Mouse (Mus musculus): ENCODE measurements around the gene Wdfy3.
"Not testable (repeated sequence)": the region's sequence is repeated elsewhere in the genome, so short reads cannot be mapped to it uniquely, and the experiment has no call there.

The Wdfy3 gene

GRCm38 (mm10) chr5:102069767-102070413, at the start of gene Wdfy3:
Gene Wdfy3 (minus strand): TSS chr5:102069921.
- no peak for DNase-seq (ENCODE audit: low read depth, low spot score)

GRCm38 (mm10) chr5:102113009-102113408, 43.3 kb upstream of the Wdfy3 start:
- DNase-seq (ENCODE audit: low read depth, low spot score) = no peak

DNA sequence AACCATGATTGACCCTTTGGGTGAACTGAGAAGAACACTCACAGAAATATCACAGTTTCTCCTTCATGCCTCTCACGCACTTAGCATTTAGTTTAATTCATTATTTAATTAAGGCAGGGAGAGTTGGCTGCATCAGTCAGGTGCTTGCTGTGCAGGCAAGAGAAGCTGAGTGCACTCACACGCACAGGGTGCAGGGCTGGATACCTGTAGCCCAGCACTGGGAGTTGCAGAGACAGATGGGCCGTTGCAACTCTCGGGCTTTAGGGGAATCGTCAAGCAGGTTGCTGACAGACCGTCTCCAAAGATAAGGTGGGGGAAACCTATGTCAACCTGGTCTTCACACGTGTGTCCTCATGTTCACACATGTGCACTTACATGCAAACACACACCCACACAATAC, 42.3 kb upstream of the Wdfy3 start:
- no peak for DNase-seq (ENCODE audit: low read depth, low spot score)

DNA sequence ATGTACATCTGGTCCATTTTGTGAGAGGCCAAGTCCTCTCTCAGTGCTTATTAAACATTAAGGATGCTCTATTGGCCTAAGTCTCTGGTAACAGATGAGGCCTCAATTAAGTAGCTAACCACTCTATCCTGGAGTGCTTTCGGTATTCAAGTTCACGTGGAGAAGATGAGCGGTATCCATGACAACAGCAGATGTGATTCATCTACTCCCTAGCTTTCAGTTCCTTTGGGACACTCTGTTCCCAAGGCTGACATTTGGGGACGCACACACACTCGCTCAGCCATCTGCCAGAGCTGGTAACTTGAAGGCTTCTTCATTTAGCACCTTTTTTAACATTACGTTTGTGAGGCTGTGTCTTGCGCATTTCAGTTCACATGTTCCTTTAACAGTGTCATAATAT, 40.3 kb upstream of the Wdfy3 start:
- no peak for DNase-seq (ENCODE audit: low read depth, low spot score)

- no peak for DNase-seq (ENCODE audit: low read depth, low spot score)
Measured at GRCm38 (mm10) chr5:102105919-102106318, 36.2 kb upstream of the Wdfy3 start.

- DNase-seq (ENCODE audit: low read depth, low spot score) = not testable (repeated sequence)
Measured at GRCm38 (mm10) chr5:102101815-102102214, 32.1 kb upstream of the Wdfy3 start.

GRCm38 (mm10) chr5:102100246-102101241, 30.8 kb upstream of the Wdfy3 start:
- DNase-seq (ENCODE audit: low read depth, low spot score) = no peak

- DNase-seq (ENCODE audit: low read depth, low spot score) = no peak
Measured at GRCm38 (mm10) chr5:102095576-102095975, 25.9 kb upstream of the Wdfy3 start.

GRCm38 (mm10) chr5:102090686-102091085, 21.0 kb upstream of the Wdfy3 start:
- DNase-seq (ENCODE audit: low read depth, low spot score) = no peak

GRCm38 (mm10) chr5:102084737-102085705, 15.3 kb upstream of the Wdfy3 start:
- DNase-seq (ENCODE audit: low read depth, low spot score) = no peak

GRCm38 (mm10) chr5:102074086-102074485, 4.4 kb upstream of the Wdfy3 start:
- DNase-seq (ENCODE audit: low read depth, low spot score) = peak; percentile 39

GRCm38 (mm10) chr5:102072057-102072456, 2.3 kb upstream of the Wdfy3 start:
- DNase-seq (ENCODE audit: low read depth, low spot score) = no peak

DNA sequence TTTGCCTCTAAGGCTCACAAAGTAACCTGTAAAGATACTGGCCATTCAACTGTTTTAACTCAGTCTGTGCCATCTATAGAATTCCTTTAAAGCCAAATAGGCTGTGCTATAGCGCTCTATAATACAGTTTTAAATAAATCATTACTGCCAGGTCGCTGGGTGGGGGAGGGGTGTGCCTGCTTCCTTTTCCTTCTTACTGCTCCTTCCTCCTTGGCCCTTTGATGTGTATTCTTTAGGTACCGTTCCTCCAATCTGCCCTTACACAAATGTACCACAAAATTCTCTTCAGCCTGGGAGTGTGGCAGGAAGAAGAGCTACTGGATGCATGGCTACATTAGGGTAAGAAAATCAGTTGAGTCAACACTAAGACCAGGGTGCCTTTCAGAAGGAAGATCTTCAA, 1.5 kb upstream of the Wdfy3 start:
- DNase-seq (ENCODE audit: low read depth, low spot score) = no peak

DNA sequence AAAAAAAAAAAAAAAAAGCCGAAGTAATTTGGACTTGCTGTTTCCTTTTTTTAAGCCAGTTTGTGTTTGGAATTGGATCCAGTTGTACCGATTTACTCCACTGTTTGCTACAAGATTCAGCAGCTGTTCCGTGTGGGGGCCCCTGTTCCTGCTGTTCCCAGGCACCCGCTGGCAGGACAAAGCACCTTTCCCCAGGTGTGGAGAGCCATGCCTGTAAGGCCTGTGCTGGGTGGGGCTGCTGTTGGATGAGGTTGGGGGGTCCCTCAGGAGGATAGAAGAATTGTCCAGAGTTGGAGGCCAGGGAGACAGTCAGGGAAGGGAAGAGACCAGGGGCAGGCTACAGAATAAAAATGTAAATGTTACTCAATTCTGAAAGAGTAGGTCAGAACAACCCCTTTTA, 1.1 kb upstream of the Wdfy3 start:
- DNase-seq (ENCODE audit: low read depth, low spot score) = no peak

- DNase-seq (ENCODE audit: low read depth, low spot score) = no peak
Measured at GRCm38 (mm10) chr5:102070414-102070768, 670 bp upstream of the Wdfy3 start.

GRCm38 (mm10) chr5:102069051-102069766, 512 bp downstream of the Wdfy3 start:
- DNase-seq (ENCODE audit: low read depth, low spot score) = no peak

- no peak for DNase-seq (ENCODE audit: low read depth, low spot score)
Measured at GRCm38 (mm10) chr5:102066458-102066857, 3.3 kb downstream of the Wdfy3 start.

DNA sequence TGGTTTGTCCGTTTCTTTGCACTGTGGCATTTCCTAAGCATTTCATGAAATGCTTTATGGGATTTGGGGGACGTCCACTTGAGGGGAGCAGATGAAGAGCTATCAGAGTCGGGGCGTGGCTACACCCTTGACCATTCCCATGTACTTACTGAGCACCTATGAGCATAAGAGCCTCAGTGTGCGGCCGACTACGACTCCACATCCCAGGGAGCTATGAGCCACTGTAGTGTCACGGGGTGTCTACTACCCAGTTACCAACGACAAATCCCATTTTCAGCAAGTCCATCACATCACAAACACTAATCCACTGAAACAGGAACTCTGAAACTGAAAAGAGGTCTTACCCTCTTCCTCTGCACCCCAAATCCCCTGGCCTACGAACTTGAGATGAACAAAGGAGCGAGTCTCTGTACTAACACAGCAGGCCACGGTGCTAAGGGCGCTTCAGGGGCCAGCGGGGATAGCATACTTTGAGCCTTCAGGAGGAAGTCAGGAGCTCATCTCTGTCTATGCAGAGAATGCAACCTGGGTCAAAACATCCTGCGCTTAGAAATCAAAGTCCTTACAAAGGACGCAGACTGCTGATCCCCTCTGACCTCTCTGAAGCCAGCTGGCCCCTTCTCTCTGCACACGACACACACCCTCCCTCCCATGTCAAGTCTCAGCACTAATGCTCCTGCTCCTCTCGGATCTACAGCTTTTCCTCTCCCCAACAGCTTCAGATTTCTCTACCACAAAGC, 6.5 kb downstream of the Wdfy3 start:
- no peak for DNase-seq (ENCODE audit: low read depth, low spot score)

DNA sequence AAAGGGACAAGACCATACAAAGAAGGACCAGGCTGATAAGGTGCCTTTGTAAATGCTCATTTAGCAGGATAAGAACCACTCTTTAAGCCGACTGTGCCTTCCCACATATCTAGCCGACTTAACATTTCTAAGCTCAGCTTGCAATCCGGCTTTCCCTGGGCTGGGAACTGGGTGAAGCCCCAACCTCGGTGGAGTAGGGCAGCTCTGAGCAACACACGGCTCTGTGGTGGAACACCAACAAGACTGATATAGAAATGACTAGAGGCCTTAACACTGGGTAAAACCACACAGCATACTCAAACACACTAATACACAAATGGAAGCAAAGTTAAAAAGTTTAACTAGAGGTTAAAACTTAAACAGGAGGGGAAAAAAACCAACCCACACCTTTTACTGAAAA, 7.9 kb downstream of the Wdfy3 start:
- no peak for DNase-seq (ENCODE audit: low read depth, low spot score)

- no peak for DNase-seq (ENCODE audit: low read depth, low spot score)
Measured at GRCm38 (mm10) chr5:102055946-102056345, 13.8 kb downstream of the Wdfy3 start.

Measured in CD4-positive, CD25-positive, alpha-beta regulatory T cell, adult 2 months (primary cell).